Mouse (Mus musculus): ENCODE results near the gene Ethe1.
A peak's percentile ranks its signal among the peaks of the same experiment; 100 is the strongest.

Gene Ethe1

GRCm38 (mm10) chr7:24574224-24574796 lies 13.0 kb upstream of the Ethe1 start:
- DNase-seq (ENCODE audit: low read depth in 1 of 2, low spot score in 2 of 2), result no peak

GRCm38 (mm10) chr7:24577811-24578210 lies 9.5 kb upstream of the Ethe1 start:
- DNase-seq (ENCODE audit: low read depth in 1 of 2, low spot score in 2 of 2), result no peak

GRCm38 (mm10) chr7:24584876-24585275 lies 2.5 kb upstream of the Ethe1 start:
- DNase-seq (ENCODE audit: low read depth in 1 of 2, low spot score in 2 of 2), result no peak

- no peak for DNase-seq (ENCODE audit: low read depth in 1 of 2, low spot score in 2 of 2)
Observed at GRCm38 (mm10) chr7:24585995-24586394, 1.3 kb upstream of the Ethe1 start.

- DNase-seq (ENCODE audit: low read depth in 1 of 2, low spot score in 2 of 2), result no peak
Observed at GRCm38 (mm10) chr7:24586828-24587227, 515 bp upstream of the Ethe1 start.

- no peak for DNase-seq (ENCODE audit: low read depth in 1 of 2, low spot score in 2 of 2)
Observed at GRCm38 (mm10) chr7:24588336-24588735, 993 bp downstream of the Ethe1 start.

- no peak for DNase-seq (ENCODE audit: low read depth in 1 of 2, low spot score in 2 of 2)
Observed at GRCm38 (mm10) chr7:24591735-24592134, 4.4 kb downstream of the Ethe1 start.

- no peak for DNase-seq (ENCODE audit: low read depth in 1 of 2, low spot score in 2 of 2)
Observed at GRCm38 (mm10) chr7:24592163-24592562, 4.8 kb downstream of the Ethe1 start.

- DNase-seq (ENCODE audit: low read depth in 1 of 2, low spot score in 2 of 2), result no peak
Observed at GRCm38 (mm10) chr7:24592781-24593180, 5.4 kb downstream of the Ethe1 start.

- DNase-seq (ENCODE audit: low read depth in 1 of 2, low spot score in 2 of 2), result peak in 1 of 2 experiments; percentile 40
Observed at GRCm38 (mm10) chr7:24593621-24594308, 6.4 kb downstream of the Ethe1 start.

GRCm38 (mm10) chr7:24594309-24594803 lies 7.0 kb downstream of the Ethe1 start:
- DNase-seq (ENCODE audit: low read depth in 1 of 2, low spot score in 2 of 2), result no peak

GRCm38 (mm10) chr7:24595464-24595863 lies 8.1 kb downstream of the Ethe1 start:
- DNase-seq (ENCODE audit: low read depth in 1 of 2, low spot score in 2 of 2), result no peak

GRCm38 (mm10) chr7:24598121-24598520 lies 10.8 kb downstream of the Ethe1 start:
- DNase-seq (ENCODE audit: low read depth in 1 of 2, low spot score in 2 of 2), result no peak

- no peak for DNase-seq (ENCODE audit: low read depth in 1 of 2, low spot score in 2 of 2)
Observed at GRCm38 (mm10) chr7:24599211-24600067, 12.1 kb downstream of the Ethe1 start.

GRCm38 (mm10) chr7:24600941-24601597 lies 13.7 kb downstream of the Ethe1 start:
- DNase-seq (ENCODE audit: low read depth in 1 of 2, low spot score in 2 of 2), result peak; percentile 68 to 85

GRCm38 (mm10) chr7:24605561-24605960 lies 18.2 kb downstream of the Ethe1 start:
- DNase-seq (ENCODE audit: low read depth in 1 of 2, low spot score in 2 of 2), result no peak

- DNase-seq (ENCODE audit: low read depth in 1 of 2, low spot score in 2 of 2), result no peak
Observed at GRCm38 (mm10) chr7:24606046-24606445, 18.7 kb downstream of the Ethe1 start.

- peak in 1 of 2 experiments; percentile 54 for DNase-seq (ENCODE audit: low read depth in 1 of 2, low spot score in 2 of 2)
Observed at GRCm38 (mm10) chr7:24608017-24608416, 20.7 kb downstream of the Ethe1 start.

- no peak for DNase-seq (ENCODE audit: low read depth in 1 of 2, low spot score in 2 of 2)
Observed at GRCm38 (mm10) chr7:24608561-24608960, 21.2 kb downstream of the Ethe1 start.

GRCm38 (mm10) chr7:24610144-24610878 lies 23.0 kb downstream of the Ethe1 start, which contains the start of gene Phldb3:
Gene Phldb3 (plus strand): TSS chr7:24610763.
- DNase-seq (ENCODE audit: low read depth in 1 of 2, low spot score in 2 of 2), result no peak

Data from monocyte, adult 2 months (primary cell).